Mouse (Mus musculus) ZHBTc4 (cell line): ENCODE data around the gene Ghrl.
A peak's percentile ranks its signal among the peaks of the same experiment; 100 is the strongest.
"Not testable (repeated sequence)": the region's sequence is repeated elsewhere in the genome, so short reads cannot be mapped to it uniquely, and the experiment has no call there.

ENCODE experiments used
- DNase-seq: peaks from one replicate; pipeline ENCODE4 v3.0.0-alpha.2; 2011; ENCODE audit warnings: low read depth, low spot score

Ghrl gene

DNA sequence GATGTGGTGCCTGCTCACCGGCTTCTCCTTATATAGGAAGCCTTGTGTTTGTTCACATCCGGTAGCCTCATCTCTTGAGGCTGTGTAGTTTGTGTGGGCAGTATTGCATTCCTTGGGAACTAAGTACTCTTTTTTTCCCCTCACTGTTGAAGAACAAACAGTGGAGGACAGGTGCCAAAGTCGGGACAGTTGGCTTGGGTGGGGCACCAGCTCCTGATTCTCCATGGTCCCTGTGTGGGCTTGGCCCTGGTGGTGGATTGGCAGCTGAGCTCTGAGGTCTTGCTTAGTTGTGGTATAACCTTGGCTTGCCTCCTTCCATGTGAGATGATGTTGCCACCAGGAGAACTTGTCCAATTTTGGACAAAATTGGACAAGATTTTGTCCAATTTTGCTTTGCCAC lies at the start of gene Ghrl:
Gene Ghrl, minus strand, starts transcription at position 3 of the 400 bp plus-strand sequence.
- DNase-seq = no peak

DNA sequence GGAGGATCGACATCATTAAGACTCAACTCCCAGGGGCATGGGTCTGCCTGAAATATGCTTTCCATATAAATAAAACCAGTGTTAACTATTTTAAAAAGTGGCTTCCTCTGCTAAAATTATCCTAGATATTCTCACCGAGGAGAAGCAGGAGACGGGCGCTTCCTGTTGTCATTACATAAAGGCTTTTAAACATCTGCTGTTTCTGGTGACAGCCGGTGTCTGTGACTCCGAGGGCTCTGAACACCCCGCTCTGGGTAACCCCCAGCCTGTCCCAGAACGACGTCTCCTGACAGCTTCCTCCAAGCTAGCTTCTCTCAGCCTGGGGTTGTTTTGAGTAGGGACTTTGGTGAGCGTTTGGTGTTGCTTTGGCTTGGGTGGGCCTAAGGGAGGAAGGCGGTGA lies 49.1 kb upstream of the Ghrl start:
- DNase-seq = no peak

- peak; percentile 78 for DNase-seq
Measured at GRCm38 (mm10) chr6:113761644-113762043, 42.0 kb upstream of the Ghrl start.

DNA sequence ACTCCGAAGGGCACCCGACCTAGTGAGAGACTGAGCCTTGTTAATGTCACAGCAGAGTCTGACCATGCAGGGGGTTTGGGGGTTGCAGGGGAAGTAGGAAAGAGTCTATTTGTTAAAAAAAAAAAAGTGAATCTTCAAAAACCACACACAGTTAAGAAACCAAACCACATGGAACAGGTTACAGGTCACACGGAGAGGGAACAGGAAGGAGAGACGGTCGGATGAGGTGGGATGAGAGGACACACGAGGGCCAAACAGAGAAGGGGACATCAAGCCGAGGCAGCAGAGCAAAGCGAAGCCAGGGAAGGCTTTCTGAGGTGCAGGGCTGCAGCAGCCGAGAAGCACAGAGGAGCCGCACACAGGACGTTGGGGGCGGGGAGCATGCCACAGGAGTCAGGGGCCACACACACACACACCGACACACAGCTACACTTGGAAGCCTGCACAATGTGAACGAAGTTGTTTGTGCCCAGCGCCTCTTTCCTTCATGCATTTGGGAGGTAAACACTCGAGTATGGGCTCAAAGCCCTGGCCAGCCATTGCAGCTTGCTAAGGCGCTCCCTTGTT lies 29.5 kb upstream of the Ghrl start:
- no peak for DNase-seq

GRCm38 (mm10) chr6:113748351-113748750 lies 28.7 kb upstream of the Ghrl start:
- DNase-seq = peak; percentile 72

GRCm38 (mm10) chr6:113747284-113747683 lies 27.6 kb upstream of the Ghrl start:
- no peak for DNase-seq

DNA sequence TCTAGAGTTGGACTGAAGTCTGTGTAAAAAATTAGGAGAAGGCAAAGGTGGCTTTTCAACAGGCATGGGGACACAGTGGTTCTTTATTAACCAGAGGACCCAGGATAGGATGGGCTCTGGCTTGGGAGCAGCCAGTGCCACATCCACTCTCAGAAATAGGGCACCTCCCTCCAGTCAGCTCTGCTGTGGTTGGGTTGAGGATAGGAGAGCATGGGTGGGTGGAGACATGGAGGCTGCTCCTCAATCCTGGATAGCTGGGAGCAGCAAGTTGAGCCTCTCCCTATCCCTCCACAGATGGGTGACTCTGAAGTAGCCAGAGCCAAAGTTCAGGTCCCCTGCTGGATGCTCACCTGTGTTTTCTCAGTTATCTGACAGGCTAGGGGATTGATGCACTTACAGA lies 25.4 kb upstream of the Ghrl start:
- no peak for DNase-seq

- DNase-seq = no peak
Measured at GRCm38 (mm10) chr6:113743111-113743510, 23.4 kb upstream of the Ghrl start.

DNA sequence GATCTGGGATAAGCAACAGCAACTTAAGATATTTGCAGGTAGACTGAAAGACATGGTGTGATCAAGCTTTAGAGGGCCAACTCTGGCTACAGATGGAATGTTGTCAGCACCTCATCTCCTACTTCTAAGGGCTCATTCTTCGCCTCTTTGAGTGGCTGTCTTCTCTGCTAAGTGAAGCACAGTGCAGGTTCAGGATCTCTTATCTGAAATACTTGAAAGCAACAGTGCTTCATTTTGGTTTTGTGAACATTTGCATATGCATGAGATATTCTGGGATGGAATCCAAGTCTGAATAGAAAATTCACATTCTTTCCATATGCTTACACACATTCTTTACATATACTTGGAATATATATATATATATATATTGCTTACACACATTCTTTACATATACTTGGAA lies 22.6 kb upstream of the Ghrl start:
- DNase-seq = no peak

GRCm38 (mm10) chr6:113741425-113741824 lies 21.7 kb upstream of the Ghrl start:
- DNase-seq = no peak

GRCm38 (mm10) chr6:113740236-113741217 lies 20.8 kb upstream of the Ghrl start, which contains the start of gene Sec13:
Gene Sec13 (minus strand): TSS chr6:113740743.
- peak; percentile 95 for DNase-seq

DNA sequence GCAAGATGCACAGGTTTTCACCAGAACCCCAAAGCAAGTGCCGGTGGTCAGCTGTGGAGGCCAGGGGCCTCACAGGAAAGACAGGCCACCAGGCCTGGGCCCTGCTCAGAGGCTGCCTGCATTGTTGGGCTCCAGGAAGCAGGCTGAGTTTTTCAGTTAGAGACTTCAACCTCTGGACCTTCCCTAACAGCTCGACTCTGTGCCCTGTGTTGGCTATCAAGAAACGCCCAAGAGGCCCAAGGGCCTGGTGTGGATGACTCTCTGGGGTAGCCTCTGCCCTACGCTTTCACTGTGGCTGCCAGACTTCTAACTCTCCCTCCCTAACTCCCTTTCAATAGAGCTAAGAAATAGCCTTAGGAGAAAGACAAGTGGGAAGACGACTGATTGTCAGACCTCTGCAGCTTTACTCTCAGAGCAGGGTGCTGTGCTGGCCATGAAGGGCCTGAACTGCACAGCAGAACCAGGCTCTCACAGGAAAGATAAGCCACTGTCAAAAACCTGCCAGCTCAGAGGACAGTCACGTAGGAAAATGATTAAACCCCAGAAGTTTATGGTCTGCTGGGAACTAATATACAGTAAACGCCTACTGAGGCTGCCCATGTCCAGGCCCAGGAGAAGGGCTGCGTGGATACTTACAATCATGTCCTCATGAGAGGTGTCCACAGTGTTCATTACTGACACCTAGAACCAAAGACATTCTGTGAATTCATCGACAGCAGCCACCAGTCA lies 17.8 kb upstream of the Ghrl start:
- no peak for DNase-seq

GRCm38 (mm10) chr6:113731296-113731695 lies 11.6 kb upstream of the Ghrl start:
- no peak for DNase-seq

- DNase-seq = no peak
Measured at GRCm38 (mm10) chr6:113728181-113728580, 8.5 kb upstream of the Ghrl start.

DNA sequence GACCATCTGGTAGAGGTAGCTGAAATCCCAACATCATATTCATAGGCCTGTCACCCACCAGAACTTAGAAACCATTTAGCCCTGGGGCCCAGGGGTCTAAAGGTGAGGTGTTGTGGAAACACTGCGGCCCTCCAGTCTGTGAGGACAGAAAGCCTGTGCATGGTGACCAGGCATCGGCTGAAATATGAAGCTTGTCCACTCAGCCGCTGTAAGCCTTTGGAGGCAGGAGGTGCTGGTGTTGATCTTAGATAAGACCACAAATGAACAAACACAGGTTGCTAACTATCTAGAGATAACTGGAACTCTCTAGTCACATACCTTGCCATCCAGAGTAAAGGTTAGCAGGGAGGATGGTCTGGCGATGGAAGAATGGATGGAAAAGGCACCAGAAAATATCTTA lies 1.4 kb upstream of the Ghrl start:
- no peak for DNase-seq

DNA sequence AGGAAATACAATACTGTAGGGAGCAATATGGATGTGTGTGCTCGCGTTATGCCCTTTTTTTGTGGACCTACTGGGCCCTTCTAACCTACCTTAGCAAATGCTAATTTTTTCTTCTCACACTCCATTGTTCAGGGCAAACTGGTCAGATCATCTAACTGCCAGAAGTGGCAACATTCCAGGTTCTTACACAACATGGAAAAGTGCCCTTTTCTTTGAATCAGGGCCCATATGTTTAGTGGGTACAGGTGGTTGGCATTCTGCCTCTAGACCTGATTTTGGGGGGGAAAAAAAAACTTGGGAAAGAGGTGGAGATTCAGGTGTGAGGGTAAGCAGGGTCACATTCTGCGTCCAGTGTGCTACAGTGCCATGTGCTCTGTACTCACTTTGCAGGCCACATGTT lies 2.1 kb downstream of the Ghrl start:
- no peak for DNase-seq

GRCm38 (mm10) chr6:113714797-113715196 lies 4.9 kb downstream of the Ghrl start:
- peak; percentile 34 for DNase-seq

- DNase-seq = no peak
Measured at GRCm38 (mm10) chr6:113714276-113714675, 5.4 kb downstream of the Ghrl start.

GRCm38 (mm10) chr6:113713389-113713788 lies 6.3 kb downstream of the Ghrl start:
- DNase-seq = not testable (repeated sequence)

DNA sequence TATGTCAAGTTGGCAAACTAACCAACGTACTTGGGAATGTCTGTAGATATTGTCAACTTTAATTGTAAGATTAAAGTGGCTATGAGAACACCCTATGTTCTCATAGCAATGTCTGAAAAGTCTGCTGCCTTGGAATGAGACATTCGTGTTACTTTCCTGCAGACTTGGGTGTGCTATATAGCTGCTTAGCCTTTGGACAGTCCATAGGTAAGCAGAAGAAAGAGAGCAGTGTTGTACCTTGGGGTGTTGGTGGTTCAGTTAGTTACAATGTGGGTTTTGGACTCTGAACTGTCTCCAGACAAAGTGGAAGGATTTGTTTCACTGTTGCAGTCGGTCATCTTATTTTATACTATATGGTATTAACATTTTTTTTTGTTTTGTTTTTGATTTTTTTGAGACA lies 7.0 kb downstream of the Ghrl start:
- no peak for DNase-seq

DNA sequence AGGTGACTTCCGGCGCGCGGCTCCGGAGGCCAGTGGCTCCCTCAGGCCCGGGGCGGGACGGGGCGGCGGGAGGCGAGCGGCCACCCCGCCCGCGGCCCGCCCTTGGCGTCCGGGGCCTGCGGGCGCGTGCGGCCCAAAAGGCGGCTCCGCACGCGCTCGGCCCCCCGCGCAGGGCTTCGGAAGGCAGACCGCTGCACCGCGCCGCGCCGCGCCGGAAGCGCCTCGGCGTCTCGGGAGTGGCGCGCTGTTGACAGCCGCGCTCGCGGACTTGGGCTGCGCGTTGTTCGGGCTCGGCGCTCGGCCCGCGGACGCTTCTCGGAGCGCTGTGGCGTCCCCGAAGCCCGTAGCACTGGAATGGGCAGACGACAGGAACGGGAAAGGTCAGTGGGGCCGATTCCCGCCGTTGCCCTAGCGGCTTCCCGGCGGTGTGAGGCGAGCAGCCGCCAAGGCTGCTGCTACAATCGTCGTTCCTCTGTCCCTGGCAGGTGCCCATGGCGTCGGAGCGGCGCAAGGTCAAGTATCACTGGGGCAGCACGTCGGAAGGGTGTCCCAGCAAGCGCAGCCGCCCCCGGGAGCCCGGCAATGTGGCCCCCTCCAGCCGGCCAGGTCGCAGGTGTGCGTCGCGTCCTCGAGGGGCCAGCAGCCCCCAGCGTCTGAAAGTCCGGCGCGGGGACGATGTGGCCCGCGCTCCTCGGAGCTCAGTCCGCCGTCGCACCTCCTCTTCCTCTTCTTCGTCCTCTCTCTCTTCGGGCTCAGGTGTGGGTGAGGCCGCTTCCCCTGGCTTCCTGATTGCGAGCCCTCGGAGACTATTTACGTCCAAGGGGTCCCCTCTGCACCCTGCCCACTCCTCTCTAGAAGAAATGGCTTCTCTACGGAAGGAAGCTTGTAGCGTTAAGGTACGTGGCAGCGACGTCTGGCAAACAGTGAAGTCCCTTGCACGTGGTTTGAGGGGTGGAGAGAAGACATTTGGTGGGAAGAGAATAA lies 22.2 kb downstream of the Ghrl start:
- peak; percentile 77 for DNase-seq
